Mouse (Mus musculus) kidney, adult 2 months (tissue): Measurements from ENCODE around the gene Tmem108. TPM values are rescaled to one million over a fixed set of nuclear protein-coding genes. Genes with fewer than 3 reads are reported as not detected.

Source experiments
- DNase-seq: peaks from one replicate; pipeline ENCODE4 v3.0.0; 2021
- H3K27ac ChIP-seq: fragments of 200-500 bp; 2 replicates; pipeline ENCODE4 v1.5.1; 2012; ENCODE audit warnings: low read depth, low read length, control low read depth, inconsistent platforms; ENCODE audit not compliant: insufficient read depth
- H3K27me3 ChIP-seq: fragments of 200-500 bp; replicated peaks from 2 replicates; pipeline ENCODE4 v1.6.1; 2012; ENCODE audit warnings: mild to moderate bottlenecking, moderate library complexity, low read length, inconsistent platforms; ENCODE audit not compliant: control insufficient read depth, insufficient read depth
- H3K36me3 ChIP-seq: fragments of 200-500 bp; 2 replicates; pipeline ENCODE4 v1.6.1; 2012; ENCODE audit warnings: mild to moderate bottlenecking, moderate library complexity, low read length, inconsistent platforms; ENCODE audit not compliant: control insufficient read depth, insufficient read depth
- H3K4me1 ChIP-seq: fragments of 200-500 bp; 2 replicates; pipeline ENCODE4 v1.6.1; 2011; ENCODE audit warnings: low read length; ENCODE audit not compliant: control insufficient read depth, insufficient read depth
- H3K4me3 ChIP-seq: fragments of 200-500 bp; 2 replicates; pipeline ENCODE4 v1.5.1; 2011; ENCODE audit warnings: mild to moderate bottlenecking, low read depth, low read length, control low read depth; ENCODE audit not compliant: insufficient read depth
- CTCF ChIP-seq: fragments of 200-500 bp; conservative IDR thresholded peaks from 2 replicates; pipeline ENCODE4 v1.5.1; 2011; ENCODE audit warnings: low read depth, mild to moderate bottlenecking, control low read depth, low read length, moderate library complexity, mixed read lengths; ENCODE audit not compliant: insufficient read depth, insufficient read length
- POLR2A ChIP-seq: fragments of 200-500 bp; IDR thresholded peaks from one replicate; pipeline ENCODE4 v1.6.1; 2011; ENCODE audit warnings: low read depth, low read length, control low read depth
- WGBS: fragments of 180-500 bp; shearing (Covaris S2); methylation state at CpG from one replicate; pipeline ENCODE4 v1.1.7; 2018; 5-methylcytosine and 5-hydroxymethylcytosine counted together
- polyA plus RNA-seq: library from polyadenylated mRNA; depleted of rRNA; stranded (reverse); fragments of >200 nt; gene quantifications from 2 replicates; pipeline ENCODE4 v1.2.3, GENCODE M21; 2012

Tmem108 gene
- polyA plus RNA-seq, 1 experiment = 7.1 TPM

DNA sequence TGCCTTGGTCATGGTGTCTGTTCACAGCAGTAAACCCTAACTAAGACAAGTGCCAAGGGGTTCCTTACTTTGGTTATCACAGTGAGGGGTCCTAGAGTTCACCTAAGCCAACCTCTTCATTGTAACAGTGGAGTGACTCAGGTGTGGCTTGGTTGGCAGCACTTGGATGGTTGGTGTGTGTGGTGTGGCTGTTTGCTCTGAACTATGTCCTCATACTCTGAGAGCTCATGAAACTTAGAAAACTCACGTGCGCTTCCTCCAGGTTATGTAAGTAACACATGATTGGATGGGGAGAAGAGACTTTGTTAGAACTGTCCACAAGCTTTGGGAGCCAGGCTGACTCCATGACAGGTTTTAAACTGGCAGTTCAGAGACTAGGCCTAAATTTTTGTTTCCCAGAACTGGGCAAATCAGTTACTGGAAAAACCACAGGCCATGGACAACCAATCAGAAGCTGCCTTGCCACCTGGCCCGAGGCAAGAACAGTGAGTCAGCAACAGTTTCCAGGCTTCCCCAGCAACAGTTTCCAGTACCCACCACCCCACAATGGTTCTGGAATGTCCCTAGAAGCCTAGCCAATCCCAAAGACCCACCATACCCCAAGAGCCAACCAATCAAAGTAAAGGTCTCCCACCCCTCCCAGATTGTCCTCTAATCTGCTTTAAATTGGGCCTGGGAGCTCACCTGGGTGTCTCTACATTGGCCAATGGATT lies 257.9 kb downstream of the Tmem108 start:
- peaks cover 5% of the 10 kb centered on the region; the same call in 1 of the 2 replicates for H3K4me1 ChIP-seq
- TF ChIP-seq POLR2A (no peak), CTCF (no peak)
- H3K27me3 ChIP-seq = no peaks in the 10 kb centered on the region
- no peak overlapping the region for H3K27ac ChIP-seq
- no peak overlapping the region for H3K4me3 ChIP-seq
- peak; percentile 81 for DNase-seq
- 55% methylated on average over 3 of the region's 3 CpGs for WGBS
- no peaks in the 10 kb centered on the region for H3K36me3 ChIP-seq

- Histone ChIP-seq H3K27me3 (no peaks in the 10 kb centered on the region), H3K4me3 (no peak overlapping the region), H3K36me3 (no peaks in the 10 kb centered on the region), H3K4me1 (peaks cover 5% of the 10 kb centered on the region; the same call in 1 of the 2 replicates), H3K27ac (no peak overlapping the region)
- no peak for TF ChIP-seq POLR2A
- TF ChIP-seq CTCF = no peak
- WGBS = 100% methylated on average over 2 of the region's 2 CpGs
- DNase-seq = no peak
Observed at GRCm38 (mm10) chr9:103502655-103503054, 259.0 kb downstream of the Tmem108 start.

- H3K27ac ChIP-seq = no peak overlapping the region
- no peak for TF ChIP-seq POLR2A
- TF ChIP-seq CTCF = no peak
Observed at GRCm38 (mm10) chr9:103501861-103502364, 259.7 kb downstream of the Tmem108 start.

DNA sequence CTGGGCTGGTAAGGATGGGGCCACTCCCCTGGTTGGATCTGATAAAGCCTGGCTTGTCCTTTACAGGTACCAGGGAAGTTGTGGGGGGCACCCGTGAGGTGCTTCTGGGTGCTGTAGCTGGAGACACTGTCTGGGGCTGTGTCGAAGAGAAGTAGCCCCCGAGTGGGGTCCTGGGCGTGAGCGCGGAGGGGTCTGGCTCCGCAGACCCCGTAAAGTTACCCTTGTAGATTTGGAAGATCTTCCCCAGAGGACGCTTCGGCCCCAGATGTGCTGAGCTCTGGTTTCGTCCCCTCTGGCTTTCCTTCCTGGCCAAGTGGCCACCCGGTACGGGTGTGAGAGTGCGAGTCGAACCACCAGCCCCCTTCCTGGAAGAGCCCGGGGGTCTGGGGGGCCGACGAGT lies 262.3 kb downstream of the Tmem108 start:
- H3K4me1 ChIP-seq = peaks cover 6% of the 10 kb centered on the region; the same call in 1 of the 2 replicates
- WGBS = 94% methylated on average over 18 of the region's 18 CpGs
- H3K27me3 ChIP-seq = no peaks in the 10 kb centered on the region
- H3K27ac ChIP-seq = no peak overlapping the region
- H3K36me3 ChIP-seq = no peaks in the 10 kb centered on the region
- no peak overlapping the region for H3K4me3 ChIP-seq
- DNase-seq = no peak
- TF ChIP-seq POLR2A (no peak), CTCF (no peak)

More at GRCm38 (mm10) chr9:103501861-103502364, 259.7 kb downstream of the Tmem108 start:
- Histone ChIP-seq H3K27me3 (no peaks in the 10 kb centered on the region), H3K4me3 (no peak overlapping the region), H3K36me3 (no peaks in the 10 kb centered on the region), H3K4me1 (peaks cover 5% of the 10 kb centered on the region; the same call in 1 of the 2 replicates)
- WGBS = 38% methylated on average over 14 of the region's 14 CpGs
- DNase-seq = no peak

- Histone ChIP-seq H3K27me3 (no peaks in the 10 kb centered on the region), H3K36me3 (no peaks in the 10 kb centered on the region), H3K4me1 (peaks cover 6% of the 10 kb centered on the region; the same call in 1 of the 2 replicates), H3K27ac (no peak overlapping the region), H3K4me3 (no peak overlapping the region)
- 75% methylated on average over 8 of the region's 8 CpGs for WGBS
- DNase-seq = no peak
- no peak for TF ChIP-seq CTCF
- TF ChIP-seq POLR2A = no peak
Observed at GRCm38 (mm10) chr9:103498699-103499098, 262.9 kb downstream of the Tmem108 start.

DNA sequence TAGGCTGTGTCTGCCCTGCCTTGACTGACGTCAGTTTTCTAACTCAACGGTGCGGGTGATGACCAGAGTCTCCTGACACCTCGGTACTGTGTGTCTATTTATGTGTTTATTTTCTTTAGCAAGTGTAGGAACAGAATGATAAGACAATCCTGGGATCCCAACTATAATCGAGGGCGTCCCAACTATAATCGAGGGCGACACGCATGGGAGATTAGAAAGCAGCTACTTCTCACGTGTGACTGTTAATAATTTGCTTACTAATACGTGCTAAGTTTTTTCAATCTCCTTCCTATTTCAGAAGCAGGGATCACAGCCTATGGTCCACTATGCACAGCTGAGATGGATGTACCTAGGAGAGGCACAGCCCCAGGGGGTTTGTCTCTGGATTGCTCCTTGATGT lies 266.2 kb downstream of the Tmem108 start:
- Histone ChIP-seq H3K4me1 (peaks cover 6% of the 10 kb centered on the region; the same call in 1 of the 2 replicates), H3K27ac (no peak overlapping the region), H3K4me3 (no peak overlapping the region), H3K36me3 (no peaks in the 10 kb centered on the region), H3K27me3 (no peaks in the 10 kb centered on the region)
- TF ChIP-seq CTCF = no peak
- no peak for TF ChIP-seq POLR2A
- WGBS = 38% methylated on average over 11 of the region's 11 CpGs
- DNase-seq = peak; percentile 56

DNA sequence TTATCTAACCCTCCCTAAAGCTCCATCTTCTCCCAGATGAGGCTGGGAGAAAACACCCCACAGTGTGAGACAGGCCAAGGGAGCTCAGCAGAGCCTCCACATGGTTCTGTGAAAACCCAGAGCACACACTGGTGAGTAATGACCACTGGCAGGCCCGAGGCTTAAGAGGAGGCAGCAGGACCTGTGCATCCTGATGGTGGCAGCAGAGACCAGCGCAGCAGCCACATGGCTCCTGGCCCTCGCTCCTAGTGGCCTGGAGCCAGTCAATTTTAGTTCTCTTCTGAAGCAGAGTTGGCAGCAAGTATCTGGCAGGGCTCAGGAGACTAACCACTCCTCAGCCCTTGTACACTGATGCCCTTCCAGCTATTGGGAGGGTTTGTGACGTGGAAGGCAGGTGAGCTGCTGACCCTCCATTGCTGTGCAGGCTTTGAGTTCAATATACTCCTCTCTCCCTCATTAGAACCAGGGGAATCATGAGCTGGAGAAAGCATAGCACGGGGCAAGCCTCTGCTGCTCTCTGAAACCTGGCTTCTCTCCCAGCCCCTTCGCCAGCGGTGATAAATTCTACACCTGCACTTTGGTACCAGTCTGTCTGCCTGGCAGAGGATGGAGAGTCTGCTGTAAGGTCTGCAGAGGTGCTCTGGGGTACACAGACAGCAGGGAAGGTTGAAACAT lies 267.2 kb downstream of the Tmem108 start:
- TF ChIP-seq CTCF = peak; percentile 98; the same call in 1 of the 2 replicates
- TF ChIP-seq POLR2A = no peak
- Histone ChIP-seq H3K4me1 (peaks cover 6% of the 10 kb centered on the region; the same call in 1 of the 2 replicates), H3K36me3 (no peaks in the 10 kb centered on the region), H3K4me3 (no peak overlapping the region), H3K27ac (no peak overlapping the region), H3K27me3 (no peaks in the 10 kb centered on the region)
- 20% methylated on average over 7 of the region's 7 CpGs for WGBS
- DNase-seq = peak; percentile 91
